Mouse (Mus musculus) lung, postnatal 0 days (tissue): Measurements from ENCODE around the gene Dync1i1. TPM values are rescaled to one million over a fixed set of nuclear protein-coding genes. Genes with fewer than 3 reads are reported as not detected.

Experiments
- ATAC-seq: fragments of 200-750 bp; cut with Nextera tagmentation; 2 replicates; pipeline ENCODE4 v1.8.0; 2017; ENCODE audit warnings: moderate library complexity
- DNase-seq: peaks from one replicate; pipeline ENCODE4 v3.0.0-alpha.2; 2016; ENCODE audit warnings: low spot score
- H3K27ac ChIP-seq: fragments of 300-500 bp; sonication (generic); 2 replicates; pipeline ENCODE4 v1.5.1; 2014; ENCODE audit warnings: antibody characterized with exemption, mild to moderate bottlenecking, low read length, mixed read lengths
- H3K27me3 ChIP-seq: fragments of 300-500 bp; sonication (generic); replicated peaks from 2 replicates; pipeline ENCODE4 v1.6.1; 2014; ENCODE audit warnings: low read length, mixed read lengths; ENCODE audit not compliant: insufficient read depth
- H3K36me3 ChIP-seq: fragments of 300-500 bp; sonication (generic); 2 replicates; pipeline ENCODE4 v1.6.1; 2014; ENCODE audit warnings: low read length, mixed read lengths; ENCODE audit not compliant: insufficient read depth
- H3K4me1 ChIP-seq: fragments of 300-500 bp; sonication (generic); 2 replicates; pipeline ENCODE4 v1.6.1; 2014; ENCODE audit warnings: antibody characterized with exemption, low read depth, low read length, mixed read lengths; ENCODE audit not compliant: insufficient read depth
- H3K4me2 ChIP-seq: fragments of 300-500 bp; sonication (generic); replicated peaks from 2 replicates; pipeline ENCODE4 v1.6.1; 2014; ENCODE audit warnings: low read depth, mild to moderate bottlenecking, low read length, moderate library complexity, mixed read lengths
- H3K4me3 ChIP-seq: fragments of 300-500 bp; sonication (generic); 2 replicates; pipeline ENCODE4 v1.5.1; 2014; ENCODE audit warnings: low read depth, low read length
- H3K9ac ChIP-seq: fragments of 300-500 bp; sonication (generic); replicated peaks from 2 replicates; pipeline ENCODE4 v1.6.1; 2014; ENCODE audit warnings: low read depth, mild to moderate bottlenecking
- H3K9me3 ChIP-seq: fragments of 300-500 bp; sonication (generic); 2 replicates; pipeline ENCODE4 v1.6.1; 2016; ENCODE audit warnings: low read length, mixed read lengths
- CTCF ChIP-seq: IDR thresholded peaks from 2 replicates; pipeline ENCODE4 v1.5.1; 2016; ENCODE audit warnings: antibody characterized with exemption, mild to moderate bottlenecking
- EP300 ChIP-seq: IDR thresholded peaks from 2 replicates; pipeline ENCODE4 v1.6.1; 2016; ENCODE audit warnings: antibody characterized with exemption, mild to moderate bottlenecking, control low read depth
- WGBS: fragments of 180-500 bp; shearing (Covaris S2); extraction: QIAGEN DNeasy Blood & Tissue Kit; methylation state at CpG from one replicate; pipeline ENCODE4 v1.1.7; 2014; 5-methylcytosine and 5-hydroxymethylcytosine counted together
- polyA plus RNA-seq: library from polyadenylated mRNA; unstranded; fragments of >200 nt; fragmentation: Nextera tagmentation; extraction: Ambion mirVana; gene quantifications from 2 replicates; pipeline ENCODE4 v1.2.1, GENCODE M21; 2015

The Dync1i1 gene
- polyA plus RNA-seq, 1 experiment from 2014 or later, result 0.82 TPM

GRCm38 (mm10) chr6:5756509-5757130 is 31.2 kb downstream of the Dync1i1 start:
- H3K4me3 ChIP-seq, result no peak overlapping the region
- no peak overlapping the region for H3K4me2 ChIP-seq
- no peak overlapping the region for H3K9ac ChIP-seq
- no peaks in the 10 kb centered on the region for H3K27me3 ChIP-seq
- DNase-seq (no peak), ATAC-seq (no peak)
- H3K36me3 ChIP-seq, result no peaks in the 10 kb centered on the region
- H3K9me3 ChIP-seq, result no peaks in the 10 kb centered on the region
- no peaks in the 10 kb centered on the region for H3K4me1 ChIP-seq
- WGBS, result 40% methylated on average over 5 of the region's 5 CpGs
- no peak overlapping the region for H3K27ac ChIP-seq
- TF ChIP-seq EP300, result no peak
- no peak for TF ChIP-seq CTCF

- no peaks in the 10 kb centered on the region for H3K9me3 ChIP-seq
- no peak overlapping the region for H3K4me2 ChIP-seq
- WGBS, result 48% methylated on average over 2 of the region's 2 CpGs
- H3K4me1 ChIP-seq, result no peaks in the 10 kb centered on the region
- H3K4me3 ChIP-seq, result no peak overlapping the region
- H3K27ac ChIP-seq, result no peak overlapping the region
- no peak overlapping the region for H3K9ac ChIP-seq
- no peaks in the 10 kb centered on the region for H3K27me3 ChIP-seq
- DNase-seq (no peak), ATAC-seq (no peak)
- TF ChIP-seq EP300, result no peak
- TF ChIP-seq CTCF, result no peak
- no peaks in the 10 kb centered on the region for H3K36me3 ChIP-seq
Measured at GRCm38 (mm10) chr6:5762943-5763342, 37.5 kb downstream of the Dync1i1 start.

- H3K9ac ChIP-seq, result no peak overlapping the region
- DNase-seq (no peak), ATAC-seq (no peak)
- no peaks in the 10 kb centered on the region for H3K27me3 ChIP-seq
- TF ChIP-seq CTCF (no peak), EP300 (no peak)
- H3K9me3 ChIP-seq, result no peaks in the 10 kb centered on the region
- no peak overlapping the region for H3K4me2 ChIP-seq
- no peaks in the 10 kb centered on the region for H3K4me1 ChIP-seq
- H3K4me3 ChIP-seq, result no peak overlapping the region
- 49% methylated on average over 1 of the region's 1 CpGs for WGBS
- no peak overlapping the region for H3K27ac ChIP-seq
- H3K36me3 ChIP-seq, result no peaks in the 10 kb centered on the region
Measured at GRCm38 (mm10) chr6:5768576-5768975, 43.1 kb downstream of the Dync1i1 start.

- WGBS, result 82% methylated on average over 4 of the region's 4 CpGs
- H3K27me3 ChIP-seq, result no peaks in the 10 kb centered on the region
- TF ChIP-seq CTCF (no peak), EP300 (no peak)
- DNase-seq, result no peak
- no peak overlapping the region for H3K4me2 ChIP-seq
- H3K36me3 ChIP-seq, result no peaks in the 10 kb centered on the region
- no peaks in the 10 kb centered on the region for H3K4me1 ChIP-seq
- no peak overlapping the region for H3K9ac ChIP-seq
- ATAC-seq, result no peak
- H3K4me3 ChIP-seq, result no peak overlapping the region
- no peaks in the 10 kb centered on the region for H3K9me3 ChIP-seq
- no peak overlapping the region for H3K27ac ChIP-seq
Measured at GRCm38 (mm10) chr6:5770283-5770682, 44.8 kb downstream of the Dync1i1 start.

- TF ChIP-seq EP300 (no peak), CTCF (no peak)
- Histone ChIP-seq H3K27me3 (no peaks in the 10 kb centered on the region), H3K4me1 (no peaks in the 10 kb centered on the region), H3K36me3 (no peaks in the 10 kb centered on the region), H3K9ac (no peak overlapping the region), H3K4me3 (no peak overlapping the region), H3K9me3 (no peaks in the 10 kb centered on the region), H3K27ac (no peak overlapping the region), H3K4me2 (no peak overlapping the region)
- DNase-seq, result no peak
- 70% methylated on average over 3 of the region's 3 CpGs for WGBS
- no peak for ATAC-seq
Measured at GRCm38 (mm10) chr6:5775461-5775860, 50.0 kb downstream of the Dync1i1 start.

- no peak overlapping the region for H3K4me2 ChIP-seq
- no peaks in the 10 kb centered on the region for H3K9me3 ChIP-seq
- H3K4me3 ChIP-seq, result no peak overlapping the region
- H3K4me1 ChIP-seq, result no peaks in the 10 kb centered on the region
- DNase-seq (no peak), ATAC-seq (no peak)
- H3K27me3 ChIP-seq, result no peaks in the 10 kb centered on the region
- H3K36me3 ChIP-seq, result no peaks in the 10 kb centered on the region
- H3K27ac ChIP-seq, result no peak overlapping the region
- WGBS, result 69% methylated on average over 6 of the region's 6 CpGs
- TF ChIP-seq CTCF, result no peak
- TF ChIP-seq EP300, result no peak
- no peak overlapping the region for H3K9ac ChIP-seq
Measured at GRCm38 (mm10) chr6:5781752-5782151, 56.3 kb downstream of the Dync1i1 start.

- no peaks in the 10 kb centered on the region for H3K36me3 ChIP-seq
- no peaks in the 10 kb centered on the region for H3K4me1 ChIP-seq
- no peak for ATAC-seq
- H3K27me3 ChIP-seq, result no peaks in the 10 kb centered on the region
- H3K27ac ChIP-seq, result no peak overlapping the region
- no peaks in the 10 kb centered on the region for H3K9me3 ChIP-seq
- TF ChIP-seq EP300 (no peak), CTCF (no peak)
- no peak for DNase-seq
- no peak overlapping the region for H3K9ac ChIP-seq
- H3K4me3 ChIP-seq, result no peak overlapping the region
- H3K4me2 ChIP-seq, result no peak overlapping the region
- WGBS, result 73% methylated on average over 14 of the region's 14 CpGs
Measured at GRCm38 (mm10) chr6:5783830-5784229, 58.4 kb downstream of the Dync1i1 start.
